Mouse (Mus musculus): ENCODE data around the gene Slit1. TPM values are rescaled to one million over a fixed set of nuclear protein-coding genes. Genes with fewer than 3 reads are reported as not detected.

The Slit1 gene
- polyA plus RNA-seq, 1 experiment from 2014 or later: 27.9 TPM

GRCm38 (mm10) chr19:41620366-41621092, 122.9 kb downstream of the Slit1 start:
- H3K4me1 ChIP-seq (ENCODE audit: control insufficient read depth, insufficient read depth, low read length): peaks cover 20% of the 10 kb centered on the region
- ATAC-seq (ENCODE audit: low FRiP score, low TSS enrichment) (no peak), DNase-seq (no peak)

DNA sequence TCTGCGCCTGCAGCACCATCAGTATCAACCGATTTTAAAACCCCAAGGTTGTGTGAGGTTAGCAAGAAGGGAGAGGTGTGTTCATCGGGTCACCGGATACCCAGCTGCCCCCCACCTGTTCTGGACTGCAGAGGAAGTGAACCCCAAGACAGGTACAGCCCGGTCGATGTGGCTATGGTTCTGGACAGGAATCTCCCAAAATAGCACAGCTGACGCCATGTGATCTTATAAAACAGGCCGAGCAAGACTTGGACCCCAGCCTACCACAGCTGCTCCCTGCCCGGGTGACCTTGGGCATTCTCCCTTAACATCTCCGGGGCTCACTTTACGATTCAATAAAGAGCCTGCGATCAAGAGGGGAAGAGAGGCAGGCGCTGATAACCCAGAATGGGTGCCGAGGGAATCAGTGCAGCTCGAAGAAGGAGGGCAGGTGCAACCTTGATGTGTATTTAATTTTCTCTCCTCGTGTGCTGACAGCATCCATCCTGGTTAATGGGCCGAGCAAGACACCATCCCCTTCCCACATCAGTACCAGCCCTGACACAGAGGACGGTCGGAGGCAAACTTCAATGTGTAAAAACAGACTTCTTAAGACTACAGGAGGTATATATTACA, 124.6 kb downstream of the Slit1 start:
- no peak for ATAC-seq (ENCODE audit: low FRiP score, low TSS enrichment)
- Histone ChIP-seq H3K4me1 (ENCODE audit: control insufficient read depth, insufficient read depth, low read length) (peaks cover 36% of the 10 kb centered on the region), H3K27ac (replicated peaks; ENCODE audit: low read depth, low read length) (no peak overlapping the region)

More at GRCm38 (mm10) chr19:41620366-41621092, 122.9 kb downstream of the Slit1 start:
- no peaks in the 10 kb centered on the region for H3K27me3 ChIP-seq (ENCODE audit: control insufficient read depth, insufficient read depth, low read length)
- no peak overlapping the region for H3K9ac ChIP-seq (replicated peaks; ENCODE audit: low read length)
- no peaks in the 10 kb centered on the region for H3K9me3 ChIP-seq (ENCODE audit: control insufficient read depth, low read length)
- no peak overlapping the region for H3K27ac ChIP-seq (replicated peaks; ENCODE audit: low read depth, low read length)
- no peak overlapping the region for H3K4me3 ChIP-seq (replicated peaks; ENCODE audit: low read depth, low read length)
- WGBS: 87% methylated on average over 14 of the region's 14 CpGs
- no peak overlapping the region for H3K4me2 ChIP-seq (ENCODE audit: low read length)
- peaks cover 9% of the 10 kb centered on the region for H3K36me3 ChIP-seq (ENCODE audit: control insufficient read depth, insufficient read depth, low read length)

DNA sequence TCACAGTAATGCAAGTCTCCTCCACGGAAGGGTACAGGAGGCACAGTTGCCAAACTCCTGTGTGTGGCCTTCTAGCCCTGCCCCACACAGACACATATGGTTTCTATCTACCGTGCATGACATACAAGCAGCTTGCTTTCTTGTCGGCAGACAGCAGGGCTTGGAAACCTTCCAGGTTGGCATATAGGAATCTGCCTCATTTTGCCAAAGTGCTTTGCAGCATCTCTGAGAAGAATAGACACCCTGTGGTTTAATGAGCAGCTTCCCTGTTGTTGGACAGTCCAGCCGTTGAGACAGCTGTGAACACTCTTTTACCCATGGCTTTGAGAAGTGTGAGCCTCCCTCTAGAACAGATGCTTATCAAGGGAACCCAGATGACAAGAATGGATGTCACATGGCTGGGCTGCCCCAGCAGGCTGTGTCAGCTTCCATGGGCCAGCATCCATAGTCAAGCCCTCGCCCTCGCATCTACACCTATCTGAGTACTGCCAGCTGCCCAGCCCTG, 125.3 kb downstream of the Slit1 start:
- H3K4me1 ChIP-seq (ENCODE audit: control insufficient read depth, insufficient read depth, low read length): peaks cover 42% of the 10 kb centered on the region
- WGBS: 55% methylated on average over 6 of the region's 6 CpGs
- no peaks in the 10 kb centered on the region; the same call in 1 of the 2 replicates for H3K36me3 ChIP-seq (ENCODE audit: control insufficient read depth, insufficient read depth, low read length)
- no peak overlapping the region for H3K27ac ChIP-seq (replicated peaks; ENCODE audit: low read depth, low read length)
- no peak overlapping the region for H3K9ac ChIP-seq (replicated peaks; ENCODE audit: low read length)
- no peaks in the 10 kb centered on the region; the same call in 1 of the 2 replicates for H3K27me3 ChIP-seq (ENCODE audit: control insufficient read depth, insufficient read depth, low read length)
- H3K4me2 ChIP-seq (ENCODE audit: low read length): no peak overlapping the region
- no peak overlapping the region for H3K4me3 ChIP-seq (replicated peaks; ENCODE audit: low read depth, low read length)
- no peaks in the 10 kb centered on the region for H3K9me3 ChIP-seq (ENCODE audit: control insufficient read depth, low read length)
- ATAC-seq (ENCODE audit: low FRiP score, low TSS enrichment): no peak
- DNase-seq: peak; percentile 49

More for the DNA sequence above, 124.6 kb downstream of the Slit1 start:
- Histone ChIP-seq H3K4me2 (ENCODE audit: low read length) (no peak overlapping the region), H3K9ac (replicated peaks; ENCODE audit: low read length) (no peak overlapping the region), H3K27me3 (ENCODE audit: control insufficient read depth, insufficient read depth, low read length) (no peaks in the 10 kb centered on the region; the same call in 1 of the 2 replicates), H3K36me3 (ENCODE audit: control insufficient read depth, insufficient read depth, low read length) (peaks cover 5% of the 10 kb centered on the region), H3K9me3 (ENCODE audit: control insufficient read depth, low read length) (no peaks in the 10 kb centered on the region), H3K4me3 (replicated peaks; ENCODE audit: low read depth, low read length) (no peak overlapping the region)
- WGBS: 67% methylated on average over 19 of the region's 19 CpGs
- DNase-seq: no peak

DNA sequence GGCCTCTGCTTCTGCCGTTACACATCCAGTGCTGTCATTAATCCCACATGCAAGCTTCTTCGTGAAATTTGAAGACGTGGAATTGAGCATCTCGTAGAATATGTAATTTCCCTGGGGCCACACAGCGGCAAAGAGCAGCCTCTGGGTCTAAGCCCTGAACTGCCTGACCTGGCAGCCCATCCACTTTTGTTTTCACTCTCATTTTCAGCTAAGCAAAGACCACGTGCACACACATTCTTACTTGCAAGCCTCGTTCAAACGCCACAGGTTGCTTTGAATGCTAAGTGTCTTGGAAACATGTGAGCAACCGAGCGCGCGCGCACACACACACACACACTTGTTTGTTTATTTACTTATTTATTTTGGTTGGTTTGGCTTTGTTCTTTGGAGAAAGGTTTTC, 126.4 kb downstream of the Slit1 start:
- Histone ChIP-seq H3K36me3 (ENCODE audit: control insufficient read depth, insufficient read depth, low read length) (no peaks in the 10 kb centered on the region; the same call in 1 of the 2 replicates), H3K27ac (replicated peaks; ENCODE audit: low read depth, low read length) (no peak overlapping the region), H3K4me2 (ENCODE audit: low read length) (no peak overlapping the region), H3K27me3 (ENCODE audit: control insufficient read depth, insufficient read depth, low read length) (no peaks in the 10 kb centered on the region; the same call in 1 of the 2 replicates), H3K9me3 (ENCODE audit: control insufficient read depth, low read length) (no peaks in the 10 kb centered on the region), H3K4me3 (replicated peaks; ENCODE audit: low read depth, low read length) (no peak overlapping the region), H3K9ac (replicated peaks; ENCODE audit: low read length) (no peak overlapping the region), H3K4me1 (ENCODE audit: control insufficient read depth, insufficient read depth, low read length) (peaks cover 50% of the 10 kb centered on the region)
- no peak for DNase-seq
- WGBS: 64% methylated on average over 13 of the region's 13 CpGs
- ATAC-seq (ENCODE audit: low FRiP score, low TSS enrichment): no peak

- H3K27me3 ChIP-seq (ENCODE audit: control insufficient read depth, insufficient read depth, low read length): no peaks in the 10 kb centered on the region; the same call in 1 of the 2 replicates
- no peak overlapping the region for H3K9ac ChIP-seq (replicated peaks; ENCODE audit: low read length)
- no peaks in the 10 kb centered on the region; the same call in 1 of the 2 replicates for H3K36me3 ChIP-seq (ENCODE audit: control insufficient read depth, insufficient read depth, low read length)
- 71% methylated on average over 6 of the region's 6 CpGs for WGBS
- ATAC-seq (ENCODE audit: low FRiP score, low TSS enrichment) (no peak), DNase-seq (no peak)
- no peak overlapping the region for H3K4me3 ChIP-seq (replicated peaks; ENCODE audit: low read depth, low read length)
- peaks cover 50% of the 10 kb centered on the region for H3K4me1 ChIP-seq (ENCODE audit: control insufficient read depth, insufficient read depth, low read length)
- H3K4me2 ChIP-seq (ENCODE audit: low read length): no peak overlapping the region
- no peak overlapping the region for H3K27ac ChIP-seq (replicated peaks; ENCODE audit: low read depth, low read length)
- H3K9me3 ChIP-seq (ENCODE audit: control insufficient read depth, low read length): no peaks in the 10 kb centered on the region
Measured at GRCm38 (mm10) chr19:41616274-41616673, 127.2 kb downstream of the Slit1 start.

DNA sequence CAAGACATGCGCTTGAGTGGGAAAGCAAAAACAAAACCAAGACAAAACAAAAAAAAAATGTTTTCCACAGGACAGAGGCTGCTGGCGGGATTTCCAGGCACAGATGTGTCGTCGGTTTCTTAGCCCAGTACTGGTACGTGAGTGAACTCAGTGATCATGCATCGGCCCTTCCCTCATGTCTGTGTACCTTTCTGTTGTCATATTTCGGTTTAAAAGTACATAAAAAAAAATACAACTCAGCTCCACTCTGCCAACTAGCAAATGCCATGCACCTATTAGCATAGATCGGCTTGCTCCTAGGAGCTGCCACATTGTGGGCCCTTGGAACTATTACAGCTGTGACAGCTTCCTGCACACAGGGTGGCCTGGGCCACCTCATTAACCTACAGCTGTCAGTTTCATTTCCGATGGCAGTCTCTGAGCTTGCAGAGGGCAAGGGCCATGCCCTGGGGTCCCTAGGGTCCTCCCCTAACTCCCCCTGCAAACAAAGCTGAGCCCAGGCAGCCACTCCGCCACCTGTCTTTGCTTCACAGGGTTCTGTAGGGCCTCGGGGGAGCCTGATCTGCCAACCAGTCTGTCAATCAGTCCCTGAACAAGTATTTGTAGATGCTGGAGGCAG, 127.8 kb downstream of the Slit1 start:
- Histone ChIP-seq H3K4me3 (replicated peaks; ENCODE audit: low read depth, low read length) (no peak overlapping the region), H3K27ac (replicated peaks; ENCODE audit: low read depth, low read length) (no peak overlapping the region), H3K4me2 (ENCODE audit: low read length) (no peak overlapping the region), H3K9ac (replicated peaks; ENCODE audit: low read length) (no peak overlapping the region), H3K4me1 (ENCODE audit: control insufficient read depth, insufficient read depth, low read length) (peaks cover 50% of the 10 kb centered on the region), H3K9me3 (ENCODE audit: control insufficient read depth, low read length) (no peaks in the 10 kb centered on the region), H3K27me3 (ENCODE audit: control insufficient read depth, insufficient read depth, low read length) (no peaks in the 10 kb centered on the region; the same call in 1 of the 2 replicates), H3K36me3 (ENCODE audit: control insufficient read depth, insufficient read depth, low read length) (no peaks in the 10 kb centered on the region; the same call in 1 of the 2 replicates)
- ATAC-seq (ENCODE audit: low FRiP score, low TSS enrichment) (peak; percentile 35; the same call in 1 of the 2 replicates), DNase-seq (peak; percentile 62)
- 44% methylated on average over 11 of the region's 11 CpGs for WGBS

DNA sequence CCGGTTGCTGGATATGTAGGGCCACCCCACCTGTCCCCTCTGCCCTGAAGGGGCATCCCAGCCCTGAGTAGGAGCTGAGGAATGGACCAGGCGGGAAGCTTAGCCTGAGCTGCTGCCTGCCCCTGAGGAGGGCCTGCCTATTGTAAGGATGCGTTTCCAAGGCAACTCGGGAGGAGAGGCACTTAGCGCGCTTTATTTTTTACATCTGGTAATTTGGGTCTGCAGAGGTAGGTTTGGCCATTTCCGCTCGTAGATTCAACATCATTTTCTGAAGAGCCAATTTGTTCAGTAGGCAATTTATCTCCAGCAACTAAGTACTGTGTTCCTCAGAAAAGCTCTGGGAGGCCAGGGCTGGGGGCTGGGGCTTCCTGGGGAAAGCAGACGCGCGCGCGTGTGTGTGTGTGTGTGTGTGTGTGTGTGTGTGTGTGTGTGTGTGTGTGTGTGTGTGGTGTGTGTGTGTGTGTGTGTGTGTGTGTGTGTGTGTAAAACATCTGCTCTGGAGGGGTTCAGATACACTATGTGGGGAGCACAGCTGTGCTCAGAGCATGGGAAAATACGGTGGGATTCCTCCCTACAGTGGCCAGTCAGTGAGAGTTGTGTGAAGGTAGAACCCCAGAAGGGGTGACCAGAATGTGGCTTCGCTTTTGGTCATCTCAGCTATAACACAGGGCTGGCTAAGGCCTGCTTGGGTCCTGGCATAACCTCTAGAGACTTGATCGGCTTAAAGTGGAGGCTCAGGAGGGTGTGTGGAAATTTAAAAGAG, 130.0 kb downstream of the Slit1 start:
- Histone ChIP-seq H3K27ac (replicated peaks; ENCODE audit: low read depth, low read length) (peak overlapping the region; percentile 63), H3K4me1 (ENCODE audit: control insufficient read depth, insufficient read depth, low read length) (peaks cover 50% of the 10 kb centered on the region), H3K9me3 (ENCODE audit: control insufficient read depth, low read length) (no peaks in the 10 kb centered on the region), H3K9ac (replicated peaks; ENCODE audit: low read length) (no peak overlapping the region), H3K27me3 (ENCODE audit: control insufficient read depth, insufficient read depth, low read length) (no peaks in the 10 kb centered on the region; the same call in 1 of the 2 replicates), H3K36me3 (ENCODE audit: control insufficient read depth, insufficient read depth, low read length) (no peaks in the 10 kb centered on the region; the same call in 1 of the 2 replicates), H3K4me3 (replicated peaks; ENCODE audit: low read depth, low read length) (no peak overlapping the region), H3K4me2 (ENCODE audit: low read length) (peak overlapping the region; percentile 37)
- WGBS: 16% methylated on average over 16 of the region's 16 CpGs
- ATAC-seq (ENCODE audit: low FRiP score, low TSS enrichment) (peak; percentile 31; the same call in 1 of the 2 replicates), DNase-seq (peak; percentile 80)

- Histone ChIP-seq H3K9me3 (ENCODE audit: control insufficient read depth, low read length) (no peaks in the 10 kb centered on the region), H3K27me3 (ENCODE audit: control insufficient read depth, insufficient read depth, low read length) (no peaks in the 10 kb centered on the region; the same call in 1 of the 2 replicates), H3K36me3 (ENCODE audit: control insufficient read depth, insufficient read depth, low read length) (no peaks in the 10 kb centered on the region), H3K4me3 (replicated peaks; ENCODE audit: low read depth, low read length) (no peak overlapping the region), H3K4me2 (ENCODE audit: low read length) (no peak overlapping the region), H3K9ac (replicated peaks; ENCODE audit: low read length) (no peak overlapping the region), H3K27ac (replicated peaks; ENCODE audit: low read depth, low read length) (no peak overlapping the region), H3K4me1 (ENCODE audit: control insufficient read depth, insufficient read depth, low read length) (peaks cover 41% of the 10 kb centered on the region)
- ATAC-seq (ENCODE audit: low FRiP score, low TSS enrichment) (no peak), DNase-seq (no peak)
- 80% methylated on average over 6 of the region's 6 CpGs for WGBS
Measured at GRCm38 (mm10) chr19:41611683-41612082, 131.8 kb downstream of the Slit1 start.
